Mouse (Mus musculus) urinary bladder, postnatal 10 days (tissue): ENCODE data around the gene Gm11492.

ENCODE experiments used
- DNase-seq: peaks from one replicate; pipeline ENCODE4 v3.0.0; 2022; ENCODE audit warnings: low spot score

Gene Gm11492

GRCm38 (mm10) chr11:87578963-87579601 lies 12.6 kb downstream of the Gm11492 start:
- DNase-seq, result no peak

- no peak for DNase-seq
Measured at GRCm38 (mm10) chr11:87579713-87580112, 13.3 kb downstream of the Gm11492 start.

GRCm38 (mm10) chr11:87580543-87581085 lies 14.2 kb downstream of the Gm11492 start:
- no peak for DNase-seq

GRCm38 (mm10) chr11:87581161-87581865 lies 14.9 kb downstream of the Gm11492 start:
- no peak for DNase-seq

- DNase-seq, result no peak
Measured at GRCm38 (mm10) chr11:87581933-87582710, 15.7 kb downstream of the Gm11492 start.

- no peak for DNase-seq
Measured at GRCm38 (mm10) chr11:87583291-87584034, 17.0 kb downstream of the Gm11492 start.

GRCm38 (mm10) chr11:87584711-87585505 lies 18.5 kb downstream of the Gm11492 start:
- no peak for DNase-seq

- no peak for DNase-seq
Measured at GRCm38 (mm10) chr11:87587211-87587874, 20.9 kb downstream of the Gm11492 start.

- no peak for DNase-seq
Measured at GRCm38 (mm10) chr11:87589605-87590004, 23.2 kb downstream of the Gm11492 start.

GRCm38 (mm10) chr11:87590841-87591525 lies 24.5 kb downstream of the Gm11492 start:
- DNase-seq, result no peak

GRCm38 (mm10) chr11:87591526-87592353 lies 25.3 kb downstream of the Gm11492 start, which contains the start of gene Mtmr4:
TSS of gene Mtmr4 (plus strand) at chr11:87592162.
- DNase-seq, result peak; percentile 96

- no peak for DNase-seq
Measured at GRCm38 (mm10) chr11:87592354-87592695, 25.9 kb downstream of the Gm11492 start.

GRCm38 (mm10) chr11:87592713-87593598 lies 26.5 kb downstream of the Gm11492 start:
- DNase-seq, result no peak

- peak; percentile 57 for DNase-seq
Measured at GRCm38 (mm10) chr11:87595327-87595841, 28.9 kb downstream of the Gm11492 start.

GRCm38 (mm10) chr11:87595976-87596375 lies 29.5 kb downstream of the Gm11492 start:
- no peak for DNase-seq

- no peak for DNase-seq
Measured at GRCm38 (mm10) chr11:87596492-87596891, 30.0 kb downstream of the Gm11492 start.

GRCm38 (mm10) chr11:87597061-87597460 lies 30.6 kb downstream of the Gm11492 start:
- DNase-seq, result no peak
